Mouse (Mus musculus) mouse embryonic stem cell (cell line): ENCODE data around the gene Abca16.

Experiments
- in situ Hi-C, 2 experiments: fragments of 300-500 bp; cut with MboI; formaldehyde crosslinking; loops; 1 replicate in 1 of 2; 3 replicates in 1 of 2; pipeline ENCODE4 v1.14.3; 2019 to 2020; ENCODE audit warnings: low sequenced_read_pairs in 2 of 2, low pct_unique_long_range_greater_than_20kb in 1 of 2, mixed read lengths in 1 of 2; ENCODE audit not compliant: unreplicated experiment in 1 of 2

Gene Abca16

DNA sequence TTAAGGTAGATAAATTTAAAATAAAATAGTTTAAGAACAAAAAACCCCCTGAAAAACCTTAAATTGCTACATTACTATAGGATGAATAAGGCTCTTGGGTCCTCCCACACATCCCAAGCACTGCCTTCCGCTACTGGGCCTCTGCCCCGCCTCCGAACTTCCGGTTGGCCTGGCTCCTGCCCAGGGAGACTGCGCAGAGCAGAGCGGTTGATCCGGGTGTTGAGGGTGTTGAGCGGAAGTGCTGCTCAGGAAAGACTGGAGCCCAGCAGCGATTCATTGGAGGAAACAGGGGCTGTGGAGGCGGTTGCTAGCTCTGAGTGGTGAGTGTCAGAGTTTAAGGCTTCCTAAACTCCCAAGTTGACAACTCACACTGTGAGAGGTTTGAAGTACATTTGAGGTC, at the start of gene Abca16:
Gene Abca16 (plus strand): TSS at position 201 of the 400 bp plus-strand sequence.
- in situ Hi-C loops: no loop called here

DNA sequence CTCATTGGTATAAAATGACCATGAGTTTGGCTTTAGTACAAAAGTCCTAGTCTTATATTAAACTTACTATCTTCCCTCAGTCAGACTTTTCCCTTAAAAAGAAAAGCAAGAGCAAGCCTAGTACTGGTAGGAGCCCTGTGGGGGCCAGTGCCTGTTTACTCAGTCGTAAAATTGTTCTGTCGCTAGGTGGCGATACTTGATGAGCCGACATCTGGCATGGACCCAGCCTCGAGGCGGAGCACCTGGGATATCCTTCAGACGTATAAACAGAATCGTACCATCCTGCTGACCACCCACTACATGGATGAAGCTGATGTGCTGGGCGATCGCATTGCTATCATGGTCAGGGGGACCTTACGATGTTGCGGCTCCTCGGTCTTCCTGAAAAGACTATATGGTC, 48.3 kb upstream of the Abca16 start:
- in situ Hi-C loops: no loop called here

DNA sequence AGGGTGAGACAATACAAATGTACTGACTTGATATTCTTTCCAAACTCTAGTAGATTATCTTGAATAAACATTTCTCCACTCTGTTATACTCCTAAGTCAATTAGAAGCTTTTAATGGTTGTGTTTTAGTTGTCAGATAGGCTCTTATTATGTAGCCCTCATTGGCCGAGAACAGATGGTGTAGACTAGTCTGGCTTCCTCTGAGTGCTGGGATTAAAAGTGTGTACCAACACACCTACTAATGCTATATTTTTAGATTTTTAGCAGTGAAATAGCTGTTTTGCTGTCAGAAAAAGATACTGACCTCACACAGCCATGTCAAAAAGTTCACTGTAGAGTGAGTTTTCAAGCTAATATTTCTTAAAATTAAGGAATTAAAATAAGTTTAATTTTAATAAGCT, 2.9 kb downstream of the Abca16 start:
- in situ Hi-C loops: no loop called here

DNA sequence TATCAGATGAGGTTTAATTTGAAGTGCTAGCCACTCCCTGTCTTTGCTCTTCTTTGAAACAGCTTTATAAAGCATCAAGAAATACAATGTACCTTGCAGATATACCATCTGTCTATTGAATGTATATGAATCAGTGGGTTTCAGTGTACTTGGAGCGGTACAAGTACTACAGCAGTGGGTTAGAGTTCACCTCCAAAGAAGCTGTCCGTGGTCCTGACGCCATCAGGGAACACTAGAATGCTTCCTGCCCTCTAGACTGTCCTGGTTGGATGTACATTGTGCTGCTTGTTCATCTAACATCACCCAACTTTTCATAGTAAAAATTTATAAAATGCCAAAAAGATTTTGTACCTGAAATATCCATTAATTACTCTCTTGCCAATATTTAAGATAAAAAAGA, 17.2 kb downstream of the Abca16 start:
- in situ Hi-C loops: no loop called here

DNA sequence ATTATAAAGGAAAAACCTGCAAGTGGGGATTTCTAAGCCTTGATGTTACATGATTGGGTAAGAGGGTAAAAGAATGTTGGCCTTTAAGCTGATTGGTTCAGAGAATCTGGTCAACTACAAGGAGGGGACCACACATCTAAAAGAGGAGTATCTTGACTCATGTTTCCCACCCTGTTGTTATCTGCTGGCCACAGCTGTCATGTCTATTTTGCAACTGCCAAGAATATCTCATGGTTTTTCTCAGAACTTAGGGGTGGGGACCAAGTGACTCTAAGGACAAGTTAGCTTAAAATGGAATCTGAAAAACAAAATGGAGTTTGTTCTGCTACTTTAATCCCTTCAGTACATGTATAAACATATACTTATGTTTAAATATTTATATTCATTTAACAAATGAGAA, 22.0 kb downstream of the Abca16 start:
- in situ Hi-C loops: no loop called here

DNA sequence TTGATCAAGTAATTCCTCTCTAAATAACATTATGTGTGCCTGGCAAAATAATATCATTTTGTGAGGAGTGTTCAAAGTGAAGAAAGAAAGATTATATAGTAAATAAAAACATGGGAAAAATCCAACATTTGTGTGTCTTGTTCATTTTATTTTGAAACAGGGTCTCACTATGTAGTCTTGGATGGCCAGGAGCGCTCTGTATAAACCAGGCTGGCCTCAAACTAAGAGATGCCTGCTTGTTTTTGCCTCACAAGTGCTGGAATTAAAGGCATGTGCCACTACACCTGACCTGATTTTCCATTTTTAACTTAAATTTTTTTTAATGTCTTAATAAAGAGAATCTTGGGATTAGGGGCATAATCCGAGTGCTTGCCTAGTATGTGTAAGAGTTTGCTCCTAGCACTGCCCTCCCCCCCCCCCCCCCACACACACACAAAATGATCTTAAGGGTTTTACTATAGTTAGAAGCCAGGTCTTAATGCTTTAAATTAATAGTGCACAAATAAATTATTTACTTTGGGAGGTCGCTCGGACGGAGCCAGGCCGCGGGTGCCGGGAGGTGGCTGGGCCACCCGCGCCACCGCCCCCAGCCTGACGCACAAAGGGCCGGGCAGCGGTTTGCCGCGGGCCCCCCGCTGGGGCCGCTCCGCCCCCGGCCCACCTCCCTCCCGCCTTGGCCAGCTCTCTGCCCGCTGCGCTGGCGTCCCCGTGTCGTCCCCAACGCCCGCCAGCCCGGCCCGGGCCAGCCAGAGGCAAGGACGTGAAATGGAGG, 94.6 kb downstream of the Abca16 start:
- in situ Hi-C loops: no loop called here

DNA sequence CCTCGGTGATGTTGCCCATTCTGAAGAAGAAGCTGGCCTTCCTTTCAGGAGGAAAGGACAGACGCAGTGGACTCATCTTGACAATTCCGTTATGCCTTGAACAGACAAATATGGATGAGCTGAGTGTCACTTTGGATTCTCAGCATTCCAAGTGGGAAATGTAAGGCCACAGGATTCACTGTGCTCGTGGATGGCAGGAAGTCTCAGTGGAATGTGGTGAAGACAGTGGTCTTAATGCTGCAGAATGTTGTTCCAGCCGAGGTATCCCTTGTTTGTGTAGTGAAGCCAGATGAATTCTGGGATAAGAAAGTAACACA, 95.2 kb downstream of the Abca16 start:
- in situ Hi-C loops: no loop called here

DNA sequence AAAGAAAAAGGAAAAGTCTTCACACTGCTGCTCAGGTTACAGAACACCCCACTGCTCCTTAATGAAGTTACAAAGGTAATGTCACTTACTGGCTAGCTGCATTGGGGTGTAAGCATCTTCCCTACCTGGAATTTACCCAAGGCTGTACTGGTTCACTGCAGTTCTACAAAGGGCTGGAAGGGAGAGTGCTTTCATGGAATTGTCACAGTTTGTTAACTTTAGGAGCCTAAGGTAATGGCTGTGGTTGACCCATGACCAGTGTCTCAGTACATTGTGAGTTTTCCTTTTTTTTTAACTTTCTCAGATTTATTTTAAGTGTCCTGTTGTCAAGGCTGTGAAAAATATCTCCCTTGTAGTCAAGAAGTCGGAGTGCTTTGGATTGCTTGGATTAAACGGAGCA, 125.4 kb downstream of the Abca16 start:
- in situ Hi-C loops: no loop called here

DNA sequence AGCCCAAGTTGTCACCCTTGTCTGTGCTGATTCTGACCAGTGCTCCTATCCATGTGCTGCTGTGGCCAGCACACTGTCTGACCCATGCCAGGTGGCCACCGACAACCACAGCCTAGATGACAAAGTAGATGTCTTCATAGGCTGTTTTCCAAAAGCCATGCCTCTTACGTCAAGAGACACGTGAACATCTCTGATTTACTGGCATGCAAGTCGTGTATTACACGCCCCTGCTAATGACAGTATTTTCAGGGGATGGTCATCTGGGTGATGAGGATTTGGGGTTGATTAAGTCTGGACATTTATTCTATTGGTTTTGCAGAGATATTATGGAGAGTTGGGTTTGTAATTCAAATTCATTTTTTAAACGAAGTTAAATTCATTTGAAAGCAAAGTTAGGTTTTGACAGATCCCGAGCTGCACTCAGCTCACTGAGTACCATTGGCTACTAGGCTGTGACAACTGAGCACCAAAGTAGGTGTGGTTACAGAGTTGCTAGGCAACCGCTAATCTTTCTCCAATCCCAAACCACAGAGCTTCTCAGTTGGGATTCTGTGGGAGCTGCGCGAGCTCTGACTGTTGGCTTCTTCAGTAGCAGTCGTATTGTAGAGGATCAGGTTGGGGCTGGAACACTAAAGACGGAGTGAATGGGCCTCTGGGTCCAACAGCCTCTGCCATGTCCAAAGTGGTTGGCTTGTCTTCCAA, 143.2 kb downstream of the Abca16 start:
- in situ Hi-C loops: no loop called here

DNA sequence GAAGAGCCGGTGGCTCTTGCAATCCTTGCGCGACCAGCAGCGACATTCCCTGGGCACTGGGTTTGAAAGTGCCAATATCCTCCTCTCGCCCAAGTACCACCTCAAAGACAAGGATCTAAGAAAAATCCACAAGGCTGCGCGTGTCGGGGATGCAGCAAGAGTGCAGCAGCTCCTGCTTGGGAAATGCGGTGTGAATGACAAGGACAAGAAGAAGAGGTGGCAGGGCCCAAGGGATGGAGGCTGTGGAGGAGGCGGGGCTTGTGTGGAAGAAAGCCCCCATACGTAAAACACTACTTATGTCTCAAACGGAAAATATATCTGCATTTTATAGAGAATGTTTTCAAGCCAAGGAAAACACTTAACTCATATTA, 143.7 kb downstream of the Abca16 start:
- in situ Hi-C loops: no loop called here

DNA sequence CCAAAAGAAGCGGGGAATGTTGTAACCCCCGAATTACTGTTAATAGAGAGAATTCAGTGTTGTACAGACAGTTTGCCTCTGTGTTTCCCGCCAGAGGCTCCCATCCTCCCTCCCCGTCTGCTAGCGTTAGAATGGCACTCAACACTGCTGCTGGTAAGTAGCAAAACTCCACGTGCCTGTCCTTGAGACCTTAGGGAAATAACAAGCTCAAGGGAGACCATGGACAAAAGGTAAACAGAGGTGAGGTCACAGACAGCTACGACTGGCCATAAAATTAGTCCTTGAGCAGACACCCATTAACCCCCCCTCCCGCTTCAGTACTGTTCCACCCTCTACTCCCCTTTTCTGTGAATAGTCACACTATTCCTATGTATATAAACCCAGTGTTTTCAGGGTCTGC, 157.9 kb downstream of the Abca16 start:
- in situ Hi-C loops: no loop called here

DNA sequence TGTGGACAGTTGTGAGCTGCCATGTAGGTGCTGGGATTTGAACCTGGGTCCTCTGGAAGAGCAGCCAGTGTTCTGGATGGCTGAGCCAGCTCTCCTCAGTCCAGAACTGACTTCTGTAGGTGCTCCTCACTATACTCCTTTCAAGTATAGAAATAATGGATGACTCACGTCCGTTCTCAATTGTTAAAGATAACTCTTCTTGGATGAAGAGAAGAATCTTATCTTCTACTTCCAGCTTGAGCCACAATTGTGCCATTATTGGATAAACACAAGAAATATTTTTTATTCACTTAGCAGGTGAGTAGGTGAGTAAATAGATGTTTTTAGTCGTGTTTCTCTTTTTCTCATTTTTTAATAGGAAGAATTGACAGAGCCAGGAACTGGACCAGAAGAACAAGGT, 167.1 kb downstream of the Abca16 start:
- in situ Hi-C loops: no loop called here
